Mouse (Mus musculus) midbrain, embryonic 14.5 days (tissue): ENCODE data around the gene Gm28047. TPM values are rescaled to one million over a fixed set of nuclear protein-coding genes. Genes with fewer than 3 reads are reported as not detected.

Experiments
- ATAC-seq: fragments of 200-750 bp; cut with Nextera tagmentation; 2 replicates; pipeline ENCODE4 v1.8.0; 2017; ENCODE audit warnings: moderate number of reproducible peaks, moderate library complexity; ENCODE audit not compliant: low FRiP score, low TSS enrichment
- DNase-seq: peaks from one replicate; pipeline ENCODE4 v3.0.0-alpha.2; 2015
- H3K27ac ChIP-seq: fragments of 300-500 bp; sonication (generic); replicated peaks from 2 replicates; pipeline ENCODE4 v1.5.1; 2014; ENCODE audit warnings: mild to moderate bottlenecking, low read depth, low read length, moderate library complexity
- H3K27me3 ChIP-seq: fragments of 300-500 bp; sonication (generic); 2 replicates; pipeline ENCODE4 v1.6.1; 2014; ENCODE audit warnings: low read length, control low read depth, mixed read lengths; ENCODE audit not compliant: control insufficient read depth, insufficient read depth
- H3K36me3 ChIP-seq: fragments of 300-500 bp; sonication (generic); 2 replicates; pipeline ENCODE4 v1.6.1; 2014; ENCODE audit warnings: low read length, control low read depth; ENCODE audit not compliant: control insufficient read depth, insufficient read depth
- H3K4me1 ChIP-seq: fragments of 300-500 bp; sonication (generic); 2 replicates; pipeline ENCODE4 v1.6.1; 2014; ENCODE audit warnings: mild to moderate bottlenecking, antibody characterized with exemption, low read length, control low read depth; ENCODE audit not compliant: control insufficient read depth, insufficient read depth
- H3K4me2 ChIP-seq: fragments of 300-500 bp; sonication (generic); 2 replicates; pipeline ENCODE4 v1.6.1; 2014; ENCODE audit warnings: mild to moderate bottlenecking, low read length, moderate library complexity
- H3K4me3 ChIP-seq: fragments of 300-500 bp; sonication (generic); replicated peaks from 2 replicates; pipeline ENCODE4 v1.5.1; 2014; ENCODE audit warnings: low read depth, low read length
- H3K9ac ChIP-seq: fragments of 300-500 bp; sonication (generic); replicated peaks from 2 replicates; pipeline ENCODE4 v1.6.1; 2014; ENCODE audit warnings: mild to moderate bottlenecking, low read length, moderate library complexity
- H3K9me3 ChIP-seq: fragments of 300-500 bp; sonication (generic); 2 replicates; pipeline ENCODE4 v1.6.1; 2016; ENCODE audit warnings: low read length, control low read depth, mixed read lengths; ENCODE audit not compliant: control insufficient read depth
- WGBS: fragments of 180-500 bp; shearing (Covaris S2); extraction: QIAGEN DNeasy Blood & Tissue Kit; methylation state at CpG from one replicate; pipeline ENCODE4 v1.1.7; 2014; 5-methylcytosine and 5-hydroxymethylcytosine counted together
- polyA plus RNA-seq: library from polyadenylated mRNA; unstranded; fragments of >200 nt; fragmentation: Nextera tagmentation; extraction: Ambion mirVana; gene quantifications from 2 replicates; pipeline ENCODE4 v1.2.1, GENCODE M21; 2014

Gene Gm28047
- not detected in 2 replicates for polyA plus RNA-seq

GRCm38 (mm10) chr15:102624970-102625686 is at the start of gene Gm28047, which contains the start of gene Atf7:
TSS of gene Gm28047 (minus strand) at chr15:102625067.
TSS of gene Atf7 (minus strand) at chr15:102625464.
- Histone ChIP-seq H3K27me3 (no peaks in the 10 kb centered on the region), H3K27ac (peak within 1 kb of the TSS; percentile 93), H3K4me1 (peaks cover 15% of the 10 kb centered on the region), H3K36me3 (no peaks in the 10 kb centered on the region), H3K9ac (peak within 1 kb of the TSS; percentile 66), H3K9me3 (no peaks in the 10 kb centered on the region), H3K4me2 (peak within 1 kb of the TSS; percentile 94), H3K4me3 (peak within 1 kb of the TSS; percentile 66)
- peak; percentile 99 for DNase-seq
- ATAC-seq: peak; percentile 99
- WGBS: under 1% methylated on average over 51 of the region's 51 CpGs

GRCm38 (mm10) chr15:102673548-102673947 is 48.7 kb upstream of the Gm28047 start:
- WGBS: 3% methylated on average over 10 of the region's 10 CpGs
- H3K27me3 ChIP-seq: no peaks in the 10 kb centered on the region
- DNase-seq: peak; percentile 88
- peak overlapping the region; percentile 82 for H3K4me2 ChIP-seq
- peak overlapping the region; percentile 45; the same call in 1 of the 2 replicates for H3K4me3 ChIP-seq
- no peaks in the 10 kb centered on the region for H3K9me3 ChIP-seq
- H3K9ac ChIP-seq: no peak overlapping the region
- H3K4me1 ChIP-seq: peaks cover 25% of the 10 kb centered on the region
- ATAC-seq: peak; percentile 38; the same call in 1 of the 2 replicates
- H3K27ac ChIP-seq: peak overlapping the region; percentile 99
- no peaks in the 10 kb centered on the region for H3K36me3 ChIP-seq

- H3K4me1 ChIP-seq: peaks cover 25% of the 10 kb centered on the region
- 1% methylated on average over 37 of the region's 37 CpGs for whole genome bisulfite sequencing
- peaks cover 6% of the 10 kb centered on the region for H3K36me3 ChIP-seq
- H3K27me3 ChIP-seq: no peaks in the 10 kb centered on the region
- H3K9me3 ChIP-seq: no peaks in the 10 kb centered on the region
- peak within 1 kb of the TSS; percentile 45 for H3K4me3 ChIP-seq
- peak within 1 kb of the TSS; percentile 99 for H3K27ac ChIP-seq
- peak; percentile 74 for DNase-seq
- ATAC-seq: no peak
- H3K4me2 ChIP-seq: peak within 1 kb of the TSS; percentile 82
- peak within 1 kb of the TSS; percentile 77 for H3K9ac ChIP-seq
These were observed 47.6 kb upstream of the Gm28047 start, which contains the start of gene Atp5g2 for GRCm38 (mm10) chr15:102672215-102673071. TSS of gene Atp5g2 (minus strand) at chr15:102672352.

GRCm38 (mm10) chr15:102671721-102672214 is 46.9 kb upstream of the Gm28047 start:
- H3K4me3 ChIP-seq: peak overlapping the region; percentile 45
- H3K9me3 ChIP-seq: no peaks in the 10 kb centered on the region
- peak overlapping the region; percentile 77 for H3K9ac ChIP-seq
- DNase-seq (peak; percentile 84), ATAC-seq (peak; percentile 49)
- 1% methylated on average over 34 of the region's 34 CpGs for WGBS
- H3K4me1 ChIP-seq: peaks cover 25% of the 10 kb centered on the region
- H3K27ac ChIP-seq: peak overlapping the region; percentile 99
- no peaks in the 10 kb centered on the region for H3K27me3 ChIP-seq
- H3K4me2 ChIP-seq: peak overlapping the region; percentile 82
- H3K36me3 ChIP-seq: peaks cover 13% of the 10 kb centered on the region

GRCm38 (mm10) chr15:102670767-102671575 is 46.1 kb upstream of the Gm28047 start:
- peak; percentile 99 for DNase-seq
- WGBS: under 1% methylated on average over 53 of the region's 53 CpGs
- Histone ChIP-seq H3K4me1 (peaks cover 25% of the 10 kb centered on the region), H3K36me3 (peaks cover 21% of the 10 kb centered on the region), H3K4me2 (peak overlapping the region; percentile 82), H3K27me3 (no peaks in the 10 kb centered on the region), H3K9ac (peak overlapping the region; percentile 98), H3K4me3 (peak overlapping the region; percentile 80), H3K27ac (peak overlapping the region; percentile 99), H3K9me3 (no peaks in the 10 kb centered on the region)
- peak; percentile 90 for ATAC-seq

GRCm38 (mm10) chr15:102670281-102670680 is 45.4 kb upstream of the Gm28047 start:
- WGBS: 9% methylated on average over 6 of the region's 6 CpGs
- ATAC-seq: no peak
- peak; percentile 38 for DNase-seq

GRCm38 (mm10) chr15:102669571-102669970 is 44.7 kb upstream of the Gm28047 start:
- Histone ChIP-seq H3K9me3 (no peaks in the 10 kb centered on the region), H3K9ac (no peak overlapping the region; the same call in 1 of the 2 replicates), H3K4me3 (no peak overlapping the region), H3K4me2 (peak overlapping the region; percentile 79), H3K27ac (no peak overlapping the region), H3K27me3 (no peaks in the 10 kb centered on the region), H3K4me1 (peaks cover 25% of the 10 kb centered on the region), H3K36me3 (peaks cover 33% of the 10 kb centered on the region)
- 91% methylated on average over 8 of the region's 8 CpGs for WGBS
- ATAC-seq (no peak), DNase-seq (no peak)

More at GRCm38 (mm10) chr15:102670281-102670680, 45.4 kb upstream of the Gm28047 start:
- peaks cover 25% of the 10 kb centered on the region for H3K4me1 ChIP-seq
- H3K9ac ChIP-seq: peak overlapping the region; percentile 98
- peak overlapping the region; percentile 99 for H3K27ac ChIP-seq
- H3K9me3 ChIP-seq: no peaks in the 10 kb centered on the region
- H3K36me3 ChIP-seq: peaks cover 28% of the 10 kb centered on the region
- peak overlapping the region; percentile 80 for H3K4me3 ChIP-seq
- H3K4me2 ChIP-seq: peak overlapping the region; percentile 79
- no peaks in the 10 kb centered on the region for H3K27me3 ChIP-seq

GRCm38 (mm10) chr15:102665494-102665893 is 40.6 kb upstream of the Gm28047 start:
- Histone ChIP-seq H3K27ac (no peak overlapping the region), H3K4me1 (peaks cover 10% of the 10 kb centered on the region; the same call in 1 of the 2 replicates), H3K4me3 (no peak overlapping the region), H3K9ac (no peak overlapping the region), H3K36me3 (peaks cover 69% of the 10 kb centered on the region), H3K9me3 (no peaks in the 10 kb centered on the region), H3K4me2 (no peak overlapping the region), H3K27me3 (no peaks in the 10 kb centered on the region)
- 53% methylated on average over 4 of the region's 4 CpGs for WGBS
- ATAC-seq (no peak), DNase-seq (peak; percentile 68)
